Mouse (Mus musculus): Measurements from ENCODE around the gene Hist1h2bb.
"Not testable (repeated sequence)": the region's sequence is repeated elsewhere in the genome, so short reads cannot be mapped to it uniquely, and the experiment has no call there.

Hist1h2bb gene

DNA sequence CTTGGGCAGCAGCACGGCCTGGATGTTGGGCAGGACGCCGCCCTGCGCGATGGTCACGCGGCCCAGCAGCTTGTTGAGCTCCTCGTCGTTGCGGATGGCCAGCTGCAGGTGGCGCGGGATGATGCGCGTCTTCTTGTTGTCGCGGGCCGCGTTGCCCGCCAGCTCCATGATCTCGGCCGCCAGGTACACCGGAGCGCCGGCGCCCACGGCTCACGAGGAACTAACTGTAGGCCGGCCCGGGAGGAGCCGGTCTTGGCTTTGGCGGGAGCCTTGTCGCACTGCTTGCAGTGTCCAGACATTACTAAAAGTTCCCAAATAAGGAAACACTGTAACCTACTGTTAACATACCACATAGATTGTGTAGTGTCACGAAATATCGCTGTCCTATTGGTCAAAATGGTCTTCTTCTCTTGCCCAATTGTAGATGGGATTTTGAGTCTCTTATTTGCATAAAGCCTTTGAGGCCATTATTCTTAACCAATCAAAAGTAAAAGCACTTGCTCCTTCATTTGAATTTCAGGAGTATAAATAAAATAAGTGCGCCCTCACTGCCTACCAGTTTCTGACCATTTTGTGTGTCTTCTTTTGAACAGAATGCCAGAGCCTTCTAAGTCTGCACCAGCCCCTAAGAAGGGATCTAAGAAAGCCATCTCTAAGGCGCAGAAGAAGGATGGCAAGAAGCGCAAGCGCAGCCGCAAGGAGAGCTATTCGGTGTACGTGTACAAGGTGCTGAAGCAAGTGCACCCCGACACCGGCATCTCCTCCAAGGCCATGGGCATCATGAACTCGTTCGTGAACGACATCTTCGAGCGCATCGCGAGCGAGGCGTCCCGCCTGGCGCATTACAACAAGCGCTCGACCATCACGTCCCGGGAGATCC lies at the start of gene Hist1h2bb:
Gene Hist1h2bb (plus strand): TSS at position 534 of the 880 bp plus-strand sequence.
- DNase-seq = peak; percentile 84

DNA sequence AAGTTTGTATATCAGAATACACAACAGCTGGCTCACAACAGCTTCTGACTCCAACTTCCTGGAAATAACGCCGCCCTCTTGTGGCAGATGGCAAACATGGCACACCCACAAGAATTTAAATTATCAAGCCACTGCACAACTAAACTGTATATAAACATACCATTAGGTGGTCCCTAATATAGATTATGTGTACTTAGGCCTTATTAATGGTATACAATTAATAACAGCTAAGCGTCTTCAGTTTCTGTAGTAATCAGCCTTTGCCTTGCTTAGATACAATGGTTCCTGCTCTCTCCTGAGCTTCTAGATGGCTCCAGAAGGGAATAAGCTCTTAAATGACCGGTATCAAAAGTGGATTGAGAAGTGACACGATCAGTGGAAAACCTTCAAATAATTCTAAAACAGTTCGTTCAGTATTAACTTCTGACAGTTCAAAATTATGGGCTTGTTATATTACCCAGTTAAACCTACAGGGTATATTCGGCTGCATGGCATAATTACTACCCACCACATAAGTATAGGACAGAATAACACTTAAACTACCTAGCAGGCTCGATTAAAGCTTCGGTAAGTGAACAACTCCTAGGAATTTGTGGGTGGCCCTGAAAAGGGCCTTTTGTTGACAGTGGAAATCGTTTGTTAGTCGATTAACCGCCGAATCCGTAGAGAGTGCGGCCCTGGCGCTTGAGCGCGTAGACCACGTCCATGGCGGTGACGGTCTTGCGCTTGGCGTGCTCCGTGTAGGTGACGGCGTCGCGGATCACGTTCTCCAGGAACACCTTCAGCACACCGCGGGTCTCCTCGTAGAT lies 48.8 kb upstream of the Hist1h2bb start:
- DNase-seq = peak; percentile 32

DNA sequence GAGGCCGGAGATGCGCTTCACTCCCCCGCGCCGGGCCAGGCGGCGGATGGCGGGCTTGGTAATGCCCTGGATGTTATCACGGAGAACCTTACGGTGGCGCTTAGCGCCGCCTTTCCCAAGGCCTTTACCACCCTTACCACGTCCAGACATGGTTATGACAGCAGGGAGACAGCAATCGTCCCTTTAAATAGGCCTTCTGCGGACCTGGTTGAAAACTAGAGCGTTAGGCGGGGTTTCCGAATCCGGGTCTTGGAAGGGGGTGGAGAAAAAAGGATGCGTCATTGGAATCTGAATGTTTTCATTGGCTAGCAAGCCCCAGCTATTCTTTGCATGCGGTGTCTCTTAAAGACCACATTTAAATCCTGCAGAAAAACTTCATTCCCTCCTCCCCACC lies 48.2 kb upstream of the Hist1h2bb start, which contains the start of gene Hist1h4c:
Gene Hist1h4c (minus strand): TSS at position 155 of the 394 bp plus-strand sequence.
- DNase-seq = peak; percentile 99

DNA sequence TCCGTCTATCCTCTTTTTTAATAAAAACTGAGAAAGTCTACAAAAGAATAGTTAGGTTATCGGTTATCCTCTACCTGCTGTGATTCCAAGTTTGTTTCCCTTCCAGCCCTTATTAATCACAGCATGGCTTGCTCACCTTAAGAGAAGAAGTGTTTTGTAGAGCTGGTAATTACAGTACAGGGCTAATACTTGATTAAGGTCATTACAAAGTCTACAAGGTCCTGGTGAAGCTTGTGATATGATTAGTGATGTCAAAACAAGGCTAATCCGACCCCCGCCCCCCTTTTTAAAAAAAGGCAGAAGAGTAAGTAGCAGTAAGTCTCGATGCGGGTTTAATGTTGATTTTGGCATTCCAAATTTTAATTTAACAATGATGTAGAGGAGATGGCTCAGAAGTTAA lies 47.5 kb upstream of the Hist1h2bb start:
- DNase-seq = no peak

DNA sequence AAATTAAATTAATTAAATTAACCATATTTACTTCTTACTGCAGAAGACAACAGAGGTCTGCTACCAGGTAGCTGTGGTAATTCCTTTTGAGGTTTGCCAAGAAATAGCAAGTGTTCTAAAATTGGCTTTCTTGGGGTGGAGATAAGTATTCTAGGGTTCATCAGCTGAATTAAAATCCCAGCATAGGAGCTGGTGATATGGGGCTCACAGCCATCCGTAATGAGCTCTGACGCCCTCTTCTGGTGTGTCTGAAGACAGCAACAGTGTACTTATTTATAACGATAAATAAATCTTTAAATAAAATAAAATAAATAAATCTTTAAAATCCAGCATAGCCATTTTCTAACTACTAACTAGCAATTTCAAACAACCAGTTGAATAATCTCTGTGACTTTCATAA lies 46.8 kb upstream of the Hist1h2bb start:
- DNase-seq = no peak

DNA sequence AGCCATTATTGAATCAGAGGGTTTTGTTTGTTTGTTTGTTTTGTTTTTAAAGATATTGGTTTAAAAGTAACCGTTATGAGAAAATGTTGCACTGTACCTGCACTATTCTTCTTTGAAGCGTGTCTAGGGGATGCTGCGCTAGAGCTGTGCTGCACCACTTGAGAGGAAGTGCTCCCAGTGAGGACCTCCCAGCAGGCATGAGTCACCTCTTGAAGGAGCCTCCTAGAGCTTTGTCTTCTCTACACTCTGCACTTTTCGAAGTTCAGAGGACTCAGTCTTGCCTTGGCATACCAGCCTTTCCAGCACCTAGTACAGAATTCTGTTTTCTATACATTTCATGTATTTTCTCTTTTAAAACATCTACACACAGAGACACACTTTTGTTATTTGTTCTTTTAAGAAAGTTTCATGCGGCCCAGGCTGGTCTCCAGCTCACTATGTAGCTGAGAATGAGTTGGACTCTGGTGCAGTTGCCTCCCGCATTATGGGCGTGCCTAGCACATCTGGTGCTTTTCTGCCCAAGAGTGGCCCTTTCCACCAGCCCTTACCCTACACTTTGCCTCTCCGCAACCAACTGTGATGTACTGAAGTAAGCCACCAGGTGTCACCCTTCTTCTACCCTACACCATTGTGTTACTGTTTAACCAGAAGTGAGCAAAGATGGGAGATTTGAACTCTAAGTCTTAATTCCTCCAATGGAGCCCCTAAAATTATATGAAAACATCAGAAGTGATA lies 45.6 kb upstream of the Hist1h2bb start:
- peak; percentile 70 for DNase-seq

DNA sequence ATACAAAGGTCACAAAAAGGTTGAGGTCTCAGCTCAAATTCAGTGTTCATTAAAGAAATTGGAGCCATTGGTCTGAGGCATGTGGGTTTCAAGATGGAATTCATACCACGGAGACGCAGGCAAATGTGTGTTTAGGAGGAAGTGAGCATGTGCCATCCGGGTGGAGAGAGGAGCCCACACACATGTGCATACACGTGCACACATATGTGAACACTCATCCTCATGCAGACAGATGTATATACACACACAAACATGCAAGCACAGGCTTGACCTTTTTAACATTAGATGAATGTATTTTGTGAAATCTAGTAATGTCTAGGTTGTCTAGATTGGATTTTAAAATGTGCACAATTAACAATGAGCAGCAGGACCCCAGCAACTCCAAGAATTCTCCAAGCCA lies 44.3 kb upstream of the Hist1h2bb start:
- no peak for DNase-seq

DNA sequence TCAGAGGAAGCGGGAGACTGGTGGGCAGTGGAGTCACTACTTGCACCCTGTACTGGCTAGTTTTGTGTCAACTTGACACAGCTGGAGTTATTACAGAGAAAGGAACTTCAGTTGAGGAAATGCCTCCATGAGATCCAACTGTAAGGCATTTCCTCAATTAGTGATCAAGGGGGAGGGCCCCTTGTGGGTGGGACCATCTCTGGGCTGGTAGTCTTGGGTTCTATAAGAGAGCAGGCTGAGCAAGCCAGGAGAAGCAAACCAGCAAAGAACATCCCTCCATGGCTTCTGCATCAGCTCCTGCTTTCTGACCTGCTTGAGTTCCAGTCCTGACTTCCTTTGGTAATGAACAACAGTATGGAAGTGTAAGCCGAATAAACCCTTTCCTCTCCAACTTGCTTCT lies 43.7 kb upstream of the Hist1h2bb start:
- DNase-seq = not testable (repeated sequence)

DNA sequence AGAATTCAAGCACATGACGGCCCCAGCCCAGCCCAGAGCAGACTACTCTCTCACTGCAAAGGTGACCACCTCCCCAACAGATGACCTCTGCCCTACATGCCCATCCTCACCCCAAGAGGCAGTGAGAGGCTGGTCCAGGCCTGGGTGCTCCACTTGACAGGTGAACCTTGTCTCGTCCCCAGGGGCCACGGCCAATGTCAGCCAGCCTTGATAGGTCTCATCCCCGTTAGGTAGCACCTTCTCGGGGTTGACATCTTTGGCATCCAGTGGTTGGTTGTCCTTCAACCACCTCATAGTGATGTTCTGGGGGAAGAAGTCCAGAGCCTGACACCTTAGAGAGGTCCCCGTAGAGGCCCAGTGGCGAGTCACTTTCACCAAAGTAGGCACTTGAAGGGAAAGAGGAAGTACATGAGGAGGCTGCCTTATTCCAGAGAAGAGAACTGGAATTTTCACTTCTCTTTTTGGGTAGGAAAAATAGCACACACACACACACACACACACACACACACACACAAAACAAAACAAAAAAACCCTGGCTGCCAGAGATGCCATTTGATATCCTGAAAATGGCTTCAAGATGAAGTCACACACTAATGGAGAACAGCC lies 40.7 kb upstream of the Hist1h2bb start:
- DNase-seq = no peak

DNA sequence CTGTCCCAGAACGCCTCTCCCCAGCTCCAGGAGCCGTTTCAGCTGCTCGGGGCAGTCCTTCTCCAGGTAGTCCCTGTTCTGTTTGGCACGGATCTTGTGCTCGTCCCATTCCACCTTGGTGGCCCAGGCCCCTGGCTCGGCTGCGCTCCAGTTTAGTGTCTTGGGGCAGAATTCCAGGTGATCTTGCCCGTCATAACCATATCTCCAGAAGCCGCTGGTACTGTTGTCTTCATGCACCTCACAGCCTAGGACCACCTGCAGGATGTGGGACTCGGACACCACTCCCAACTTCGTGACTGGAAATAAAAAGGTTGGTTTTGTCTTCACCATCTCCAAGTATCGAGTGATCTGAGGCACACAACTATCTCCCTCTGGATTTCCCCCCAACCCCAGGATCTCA lies 39.8 kb upstream of the Hist1h2bb start:
- no peak for DNase-seq

DNA sequence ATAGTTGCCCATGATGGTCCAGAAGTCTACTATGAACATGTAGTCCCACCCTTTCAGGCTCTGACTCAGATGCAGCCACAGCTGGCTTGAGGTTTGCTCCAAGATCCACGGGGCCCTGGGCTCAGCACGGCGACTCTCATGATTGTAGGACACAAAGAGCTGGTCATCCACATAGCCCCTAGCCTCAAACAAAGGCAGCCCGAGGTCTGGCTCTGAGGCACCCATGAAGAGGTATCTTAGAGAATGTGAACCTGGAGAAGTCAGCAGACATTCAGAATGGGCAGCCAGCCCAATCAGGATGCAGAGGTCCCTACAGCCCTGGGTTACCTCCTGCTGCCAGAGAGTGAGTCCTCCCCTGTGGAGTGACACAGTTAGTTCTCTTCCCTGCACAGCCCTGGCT lies 38.5 kb upstream of the Hist1h2bb start:
- no peak for DNase-seq

DNA sequence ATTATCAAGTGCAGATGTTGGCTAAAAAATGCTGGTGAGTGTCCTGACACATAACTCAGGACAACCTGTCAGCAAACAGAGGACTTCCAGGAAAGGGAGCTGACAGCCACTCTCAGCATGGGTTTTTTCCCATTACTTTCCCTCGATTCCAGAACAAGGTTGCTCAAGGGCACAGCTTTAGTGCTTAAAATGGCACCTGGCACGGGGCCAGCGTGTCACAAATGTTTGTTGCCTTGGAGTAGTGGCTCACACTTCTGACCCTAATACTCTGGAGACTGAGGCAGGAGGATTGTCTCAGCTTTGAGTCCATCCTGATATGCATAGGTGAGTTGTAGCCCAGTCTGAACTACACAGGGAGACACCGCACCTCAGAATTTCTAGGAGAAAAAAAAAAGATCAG lies 37.9 kb upstream of the Hist1h2bb start:
- no peak for DNase-seq

DNA sequence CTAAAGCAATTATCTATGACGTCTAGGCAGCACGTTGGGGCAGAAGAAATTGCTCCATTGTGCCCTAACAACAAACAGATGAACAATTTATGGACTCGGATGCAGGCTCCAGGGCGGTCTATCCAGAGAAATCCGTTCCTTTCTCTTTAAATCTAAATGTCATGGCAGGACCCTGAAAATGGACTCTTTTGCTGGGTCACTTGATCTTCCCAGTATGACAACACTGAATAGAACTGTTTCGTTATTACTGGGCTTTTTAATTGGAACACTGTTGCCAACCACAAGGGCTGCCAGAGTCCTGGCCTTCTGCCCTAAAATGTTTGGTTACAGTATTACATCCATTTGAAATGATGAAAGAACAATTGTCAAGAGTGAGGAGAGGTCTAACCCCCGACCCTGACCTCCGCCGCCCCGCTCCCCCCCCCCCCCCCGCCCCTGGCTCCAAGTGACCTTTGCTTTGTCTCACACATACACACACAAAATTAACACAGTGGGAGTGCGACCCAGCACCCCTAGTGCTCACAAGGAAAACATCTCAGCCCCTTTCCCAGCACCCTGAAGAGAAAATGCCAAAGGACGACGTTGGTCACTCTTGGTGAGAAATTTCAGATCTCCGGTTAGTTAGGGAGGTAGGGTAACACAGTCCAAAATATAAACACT lies 36.7 kb upstream of the Hist1h2bb start:
- no peak for DNase-seq

DNA sequence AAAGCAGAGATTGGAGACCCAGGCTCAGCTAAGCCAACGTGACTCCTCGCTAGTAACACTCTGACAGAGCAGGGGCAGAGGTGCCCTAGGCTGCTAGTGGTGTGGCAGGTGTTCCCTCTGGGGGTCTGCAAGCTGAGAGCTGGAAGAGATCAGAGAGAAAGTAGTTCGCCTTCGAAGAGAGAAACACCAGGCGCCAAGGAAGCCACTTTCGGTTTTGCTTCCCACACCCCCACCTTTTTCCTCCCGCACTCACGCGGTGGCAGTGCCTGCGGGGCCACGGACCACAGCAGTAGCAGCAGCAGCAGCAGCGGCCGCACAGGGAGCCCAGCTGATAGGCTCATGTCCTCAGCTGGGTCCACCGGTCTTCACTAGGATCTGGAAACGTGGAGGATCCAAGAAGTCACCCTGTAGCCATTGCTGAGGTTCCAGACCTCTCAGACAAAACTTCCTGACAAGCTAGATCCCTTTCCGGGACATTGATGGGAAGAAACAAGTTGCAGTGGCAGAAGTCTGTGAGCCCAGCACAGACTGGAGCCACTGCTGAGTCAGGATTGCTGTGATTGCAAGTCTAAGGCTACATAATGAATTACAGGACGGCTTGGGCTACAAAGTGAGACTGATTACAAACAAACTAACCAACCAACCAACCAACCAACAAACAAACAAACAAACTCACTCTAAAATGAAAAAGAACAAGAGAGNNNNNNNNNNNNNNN lies 36.0 kb upstream of the Hist1h2bb start, which contains the start of gene Hfe:
Gene Hfe (minus strand): TSS at position 481 of the 716 bp plus-strand sequence.
- no peak for DNase-seq

DNA sequence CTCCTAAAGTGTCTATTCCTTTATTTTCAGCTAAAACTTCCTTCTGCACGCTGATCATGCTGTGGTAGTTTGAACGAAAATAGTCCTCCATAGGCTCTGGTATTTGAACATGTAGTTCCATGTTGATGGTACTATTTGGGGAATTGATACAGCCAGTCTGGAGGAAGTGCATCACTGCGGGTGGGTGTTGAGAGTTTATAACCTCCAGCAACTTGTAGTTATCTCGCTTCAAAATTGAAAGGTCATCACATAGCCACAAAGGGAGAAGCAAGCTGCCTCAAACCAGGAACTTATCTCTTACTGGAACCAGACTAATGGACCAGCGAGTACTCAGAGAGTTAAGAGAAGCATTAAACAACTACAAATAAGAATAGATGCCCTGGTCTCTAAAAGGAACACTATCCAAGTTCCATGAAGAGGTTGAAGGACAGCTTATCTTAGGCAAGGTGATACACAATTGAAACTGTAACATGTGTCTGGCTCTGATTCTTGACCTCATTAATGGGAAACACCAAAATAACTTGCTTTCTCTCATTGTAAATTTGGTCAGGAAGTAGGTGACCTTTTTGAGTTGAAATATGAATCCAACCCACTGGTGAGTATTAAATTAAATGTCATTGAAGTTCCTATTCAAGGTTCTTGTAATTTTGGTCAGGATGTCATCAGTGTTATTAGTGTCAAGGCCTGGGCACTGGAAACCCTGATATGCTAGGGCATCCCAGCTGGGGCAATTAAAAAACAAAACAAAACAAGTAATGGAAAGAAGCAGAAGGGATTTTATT lies 30.1 kb upstream of the Hist1h2bb start:
- DNase-seq = no peak

DNA sequence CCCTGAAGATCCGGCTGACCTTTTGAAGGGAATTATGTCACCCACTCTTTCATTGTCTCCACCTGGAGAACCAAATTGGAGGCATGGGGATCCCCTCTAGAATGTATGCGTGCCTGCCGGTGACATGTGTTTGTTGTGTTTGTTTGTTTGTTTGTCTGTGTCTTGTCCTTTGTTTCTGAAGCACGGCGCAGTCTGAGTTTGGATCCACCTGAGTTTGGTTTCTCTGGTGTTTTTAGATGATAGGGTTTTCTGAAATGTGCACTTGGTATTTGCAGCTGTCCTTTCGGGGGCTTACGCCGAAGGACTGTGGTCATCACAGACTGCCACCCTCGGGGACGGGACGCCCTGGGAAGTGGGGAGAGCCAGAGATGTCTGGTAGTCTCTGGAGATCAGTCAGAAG lies 29.4 kb upstream of the Hist1h2bb start:
- no peak for DNase-seq

DNA sequence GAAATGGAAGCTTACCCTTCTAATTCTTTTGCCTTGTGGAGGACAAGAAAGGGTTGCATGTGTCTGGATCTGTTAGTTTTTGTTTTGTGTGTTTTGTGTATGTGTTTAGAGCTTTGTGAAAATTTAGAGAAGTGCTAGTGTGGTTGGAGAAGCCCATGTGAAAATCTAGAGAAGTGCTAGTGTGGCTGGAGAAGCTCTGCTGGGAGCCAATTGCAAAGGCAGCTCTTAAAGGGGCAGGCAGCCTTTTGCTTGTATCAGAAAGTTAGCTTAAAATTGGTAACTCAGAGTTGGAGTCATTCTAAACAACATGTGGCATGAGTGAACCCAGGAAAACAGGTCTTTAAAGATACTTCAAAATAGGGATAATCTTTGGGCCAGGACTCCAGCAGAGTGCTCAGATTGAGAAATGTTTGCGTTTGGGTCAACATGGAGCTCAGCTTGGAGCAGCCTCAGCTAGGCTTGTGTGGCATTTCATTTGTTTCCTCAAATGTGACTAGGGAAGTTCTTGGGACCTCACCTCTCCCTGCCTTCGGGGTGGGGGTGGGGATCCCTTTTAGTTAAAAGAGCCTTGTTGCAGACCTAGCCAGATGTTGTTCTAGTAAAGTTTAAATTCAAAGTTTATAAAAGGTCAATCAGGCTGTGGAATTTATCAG lies 28.8 kb upstream of the Hist1h2bb start:
- not testable (repeated sequence) for DNase-seq

DNA sequence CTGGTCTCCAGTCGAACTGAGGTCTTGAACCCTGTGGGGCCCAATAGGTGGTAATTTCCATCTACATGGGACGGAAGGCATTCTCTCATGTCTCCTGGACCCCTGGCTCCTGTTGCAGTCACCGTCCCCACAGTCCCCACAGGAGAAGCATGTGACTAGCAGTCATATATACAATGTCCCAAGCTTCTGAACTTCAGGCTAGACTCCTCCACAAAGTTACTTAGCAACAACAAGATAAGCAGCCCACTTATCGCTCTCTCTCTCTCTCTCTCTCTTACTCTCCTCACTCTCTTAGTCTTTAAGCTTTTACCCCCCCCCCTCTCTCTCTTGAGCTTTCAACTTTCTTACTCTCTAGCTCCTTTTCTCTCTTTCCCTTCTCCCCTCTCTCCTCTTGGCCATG lies 22.3 kb upstream of the Hist1h2bb start:
- no peak for DNase-seq

DNA sequence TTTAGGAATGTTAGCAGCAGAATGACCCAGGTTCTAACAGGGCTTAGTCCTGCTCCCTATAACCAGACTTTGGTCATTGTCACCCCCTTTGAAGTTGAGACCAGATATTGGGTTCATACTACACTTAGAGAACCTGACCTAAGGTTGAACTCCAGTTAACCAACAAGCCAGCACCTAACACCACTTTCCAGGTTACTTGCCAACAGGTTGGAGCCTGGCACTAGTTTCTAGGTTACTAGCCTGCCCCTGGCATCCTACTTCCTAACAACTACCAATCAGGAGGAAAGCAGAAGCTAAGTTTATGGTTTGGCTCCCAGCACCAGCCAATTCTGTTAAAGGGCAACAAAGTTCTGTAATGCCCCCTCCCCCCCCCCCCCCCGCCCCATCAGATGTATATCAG lies 21.3 kb upstream of the Hist1h2bb start:
- DNase-seq = no peak
